In the genomic region with DNA sequence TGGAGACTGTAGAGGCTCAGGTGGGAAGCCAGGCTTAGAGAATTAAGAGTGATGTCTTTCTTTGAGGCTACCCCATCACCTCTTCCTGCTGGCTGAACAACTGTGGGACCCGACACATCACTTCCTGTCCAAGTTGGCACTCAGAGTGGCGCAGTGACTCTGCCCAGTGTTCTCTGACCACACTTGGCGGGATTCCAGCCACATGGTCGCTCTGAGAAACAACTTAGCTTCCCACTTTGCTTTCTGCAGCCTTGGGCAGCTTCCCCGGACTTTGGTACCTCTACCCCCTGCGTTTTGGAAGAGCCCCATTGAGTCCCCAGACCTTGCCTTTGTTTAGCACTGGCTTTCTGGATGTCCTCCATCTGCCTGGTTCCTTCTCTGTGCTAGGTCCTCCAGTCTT, we compare ENCODE assay signal across 10 mouse cellular contexts. TPM values are rescaled to one million over a fixed set of nuclear protein-coding genes. Genes with fewer than 3 reads are reported as not detected.
DNase-seq lines count a peak whose midpoint lies in the region; ATAC-seq and TF ChIP-seq lines count a peak whose summit lies in the region.
"Had no signal": no experiment of that assay in that cellular context is flagged by ENCODE, and none has a peak within 500 bp of the region (broad histone marks: within the 10 kb centered on the region; RNA-seq: fewer than 3 reads in every experiment).

No protein-coding gene starts in this region.

- no peak overlapping the region for H3K9ac ChIP-seq in forebrain, postnatal 0 days
- no peak overlapping the region for H3K9ac ChIP-seq in forebrain, embryonic 15.5 days (replicated peaks)
- H3K9ac ChIP-seq: neural tube, embryonic 12.5 days had no signal

- H3K27me3 ChIP-seq in forebrain, postnatal 0 days (ENCODE audit: insufficient read depth, low read length), result 0 out of 2 replicates have a peak, but pooled peaks cover 4% of the 10 kb centered on the region
- H3K27me3 ChIP-seq in forebrain, embryonic 15.5 days, result no peaks in the 10 kb centered on the region
- H3K27me3 ChIP-seq: neural tube, embryonic 12.5 days had no signal

- H3K27ac ChIP-seq in forebrain, postnatal 0 days (ENCODE audit: low read depth, low read length), result no peak overlapping the region
- no peak overlapping the region for H3K27ac ChIP-seq in forebrain, embryonic 15.5 days (replicated peaks)
- H3K27ac ChIP-seq: kidney, postnatal 0 days; neural tube, embryonic 12.5 days had no signal

- H3K4me3 ChIP-seq in forebrain, postnatal 0 days (ENCODE audit: low read depth, low read length), result no peak overlapping the region
- H3K4me3 ChIP-seq in forebrain, embryonic 15.5 days, result no peak overlapping the region
- H3K4me3 ChIP-seq: neural tube, embryonic 12.5 days had no signal

- WGBS in forebrain, postnatal 0 days, result 72% methylated on average over 6 of the region's 6 CpGs
- 80% methylated on average over 6 of the region's 6 CpGs for WGBS in forebrain, embryonic 15.5 days

- peak; percentile 25; the same call in 1 of the 2 replicates for ATAC-seq in forebrain, postnatal 0 days
- no peak for ATAC-seq in forebrain, embryonic 15.5 days (replicated peaks)
- ATAC-seq in frontal cortex, adult (ENCODE audit: low TSS enrichment), result peak; percentile 38; the same call in 1 of the 2 replicates
- no peak for ATAC-seq in erythroblast, adult 5-6 weeks (replicated peaks; ENCODE audit: low FRiP score, poor library complexity, severe bottlenecking)

- no peaks in the 10 kb centered on the region for H3K9me3 ChIP-seq in forebrain, postnatal 0 days (ENCODE audit: low read length)
- no peaks in the 10 kb centered on the region for H3K9me3 ChIP-seq in forebrain, embryonic 15.5 days

- no peaks in the 10 kb centered on the region for H3K4me1 ChIP-seq in forebrain, postnatal 0 days (ENCODE audit: insufficient read depth)
- no peaks in the 10 kb centered on the region for H3K4me1 ChIP-seq in forebrain, embryonic 15.5 days
- H3K4me1 ChIP-seq: neural tube, embryonic 12.5 days had no signal

- no peak for TF ChIP-seq CTCF in forebrain, postnatal 0 days (IDR thresholded peaks at IDR 0.05; ENCODE audit: low read depth)

- H3K4me2 ChIP-seq in forebrain, postnatal 0 days (ENCODE audit: low read depth), result no peak overlapping the region
- H3K4me2 ChIP-seq in forebrain, embryonic 15.5 days (replicated peaks), result no peak overlapping the region
- H3K4me2 ChIP-seq: neural tube, embryonic 12.5 days had no signal

- peak; percentile 46 for DNase-seq in forebrain, postnatal 0 days
- peak; percentile 49 for DNase-seq in Muller cell, postnatal 12 days (ENCODE audit: inconsistent ontology term)
- DNase-seq in kidney, postnatal 4 days, result peak; percentile 39 to 66
- peak; percentile 64 for DNase-seq in lung, postnatal 36 days
- no peak for DNase-seq in spleen, postnatal 10 days (ENCODE audit: low spot score in 2 of 2)

- H3K36me3 ChIP-seq in forebrain, postnatal 0 days (ENCODE audit: insufficient read depth), result no peaks in the 10 kb centered on the region
- no peaks in the 10 kb centered on the region for H3K36me3 ChIP-seq in forebrain, embryonic 15.5 days
- H3K36me3 ChIP-seq: neural tube, embryonic 12.5 days had no signal

RNA-seq across cellular contexts. Expression of a gene that starts 31.8 kb away (rescaled TPM):
- total RNA-seq in forebrain, postnatal 0 days (2014; rRNA removed), result 10.4 and 10.8 TPM in 2 replicates
- polyA plus RNA-seq in forebrain, postnatal 0 days (2015; fragmentation: Nextera tagmentation; extraction: Ambion mirVana), result 2.7 and 3.9 TPM in 2 replicates
- polyA plus RNA-seq in forebrain, embryonic 15.5 days (2015; fragmentation: Nextera tagmentation; extraction: Ambion mirVana), result 3.3 and 3.9 TPM in 2 replicates
- total RNA-seq in erythroblast, adult 5-6 weeks (2015; ENCODE audit: low replicate concordance), result 3.1 TPM in 1 of 2 replicates, not detected in the other
- 0.14 TPM in 1 of 2 replicates, not detected in the other for total RNA-seq in erythroblast, adult 5-6 weeks (2017; ENCODE audit: low replicate concordance)

Comparison
In these comparisons a context has a peak if more than half of its experiments do, and no peak if none do; other contexts are left out.
1. ATAC-seq: peak in forebrain, postnatal 0 days (single experiment) and frontal cortex, adult (single experiment); none in forebrain, embryonic 15.5 days (single experiment) and erythroblast, adult 5-6 weeks (single experiment).
2. DNase-seq: peak in forebrain, postnatal 0 days (single experiment), Muller cell, postnatal 12 days (single experiment), kidney, postnatal 4 days (2 of 2) and lung, postnatal 36 days (single experiment); none in spleen, postnatal 10 days (0 of 2).